Mouse (Mus musculus): ENCODE results near the gene Cd82. TPM values are rescaled to one million over a fixed set of nuclear protein-coding genes. Genes with fewer than 3 reads are reported as not detected.

Gene Cd82
- total RNA-seq, 2 experiments from 2014 or later = 10.6 to 12.1 TPM

DNA sequence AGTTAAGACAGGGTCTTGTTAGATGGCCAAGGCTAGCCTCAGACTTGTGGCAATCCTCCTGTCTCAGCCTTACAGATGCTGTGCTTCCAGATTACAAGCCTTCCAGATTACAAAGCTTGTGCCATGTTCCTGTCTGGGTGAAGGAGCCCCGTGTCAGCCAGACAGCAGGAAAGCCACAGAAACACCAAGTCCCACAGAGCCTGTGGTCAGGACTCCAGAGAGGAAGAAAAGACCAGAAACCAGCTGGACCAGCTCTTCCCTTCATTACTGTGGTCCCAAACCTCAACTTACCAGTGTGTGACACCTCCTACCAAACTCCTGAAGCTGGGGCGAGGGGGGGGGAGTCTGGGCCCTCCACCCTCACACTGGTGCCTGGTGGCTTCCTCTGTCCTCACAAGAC is 13.3 kb downstream of the Cd82 start:
- intact Hi-C loops (cut with DNase I) = no loop called here
- no peak for DNase-seq

GRCm38 (mm10) chr2:93448774-93449173 is 14.2 kb downstream of the Cd82 start:
- intact Hi-C loops (cut with DNase I) = no loop called here
- DNase-seq = no peak

- DNase-seq = no peak
- intact Hi-C loops (cut with DNase I) = no loop called here
Measured at GRCm38 (mm10) chr2:93447500-93448249, 15.3 kb downstream of the Cd82 start.

GRCm38 (mm10) chr2:93446606-93447353 is 16.2 kb downstream of the Cd82 start:
- intact Hi-C loops (cut with DNase I) = no loop called here
- no peak for DNase-seq

DNA sequence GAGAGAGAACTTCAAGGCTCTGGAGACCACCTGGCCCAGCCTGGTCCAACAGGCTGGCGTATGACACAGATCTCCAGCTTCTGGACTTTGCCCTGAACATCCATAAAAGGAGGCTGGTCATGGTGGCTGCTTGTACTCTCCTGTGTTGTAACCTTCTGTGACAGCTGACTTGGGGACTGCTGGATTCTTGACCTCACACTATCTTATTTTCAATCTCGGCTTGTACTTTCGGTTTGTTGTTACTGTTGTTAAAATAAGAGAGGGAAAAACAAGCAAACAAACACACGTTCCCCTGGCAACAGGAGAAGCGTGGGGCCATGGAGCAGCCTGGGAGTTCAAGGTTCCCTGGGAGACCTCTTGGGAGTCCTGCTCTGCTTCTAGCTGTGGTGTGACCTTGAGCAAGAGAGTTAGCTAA is 17.7 kb downstream of the Cd82 start:
- intact Hi-C loops (cut with DNase I) = no loop called here
- DNase-seq = no peak

- intact Hi-C loops (cut with DNase I) = no loop called here
- DNase-seq = no peak
Measured at GRCm38 (mm10) chr2:93444280-93444679, 18.7 kb downstream of the Cd82 start.

GRCm38 (mm10) chr2:93443106-93443505 is 19.8 kb downstream of the Cd82 start:
- no peak for DNase-seq
- intact Hi-C loops (cut with DNase I) = no loop called here

- intact Hi-C loops (cut with DNase I) = no loop called here
- peak; percentile 47 to 56 for DNase-seq
Measured at GRCm38 (mm10) chr2:93439812-93440559, 23.0 kb downstream of the Cd82 start.

GRCm38 (mm10) chr2:93439352-93439771 is 23.6 kb downstream of the Cd82 start:
- no peak for DNase-seq
- intact Hi-C loops (cut with DNase I) = no loop called here

GRCm38 (mm10) chr2:93438335-93438734 is 24.6 kb downstream of the Cd82 start:
- intact Hi-C loops (cut with DNase I) = no loop called here
- DNase-seq = no peak

- intact Hi-C loops (cut with DNase I) = no loop called here
- no peak for DNase-seq
Measured at GRCm38 (mm10) chr2:93435577-93435976, 27.4 kb downstream of the Cd82 start.

GRCm38 (mm10) chr2:93434896-93435295 is 28.0 kb downstream of the Cd82 start:
- DNase-seq = no peak
- intact Hi-C loops (cut with DNase I) = no loop called here

DNA sequence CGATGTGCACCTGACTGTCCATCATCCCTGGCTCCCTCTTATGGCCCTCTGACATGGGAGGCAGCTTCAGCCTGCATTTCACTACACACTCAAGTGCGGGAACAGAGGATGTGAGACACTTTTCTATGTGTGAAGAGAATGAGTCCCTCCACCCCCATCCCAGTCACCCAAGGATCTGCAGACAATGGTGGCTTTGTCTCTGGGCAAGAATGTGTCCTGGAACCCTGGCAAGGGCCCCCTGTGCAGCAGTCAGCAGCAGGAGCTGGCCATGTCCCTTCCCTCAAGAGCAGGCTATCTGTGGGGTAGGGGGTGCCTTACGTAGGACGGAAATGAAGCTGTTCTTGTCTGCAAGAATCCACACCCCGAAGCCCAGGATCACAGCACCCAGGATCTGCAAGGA is 29.4 kb downstream of the Cd82 start:
- intact Hi-C loops (cut with DNase I) = no loop called here
- DNase-seq = no peak

- intact Hi-C loops (cut with DNase I) = no loop called here
- DNase-seq = peak; percentile 31 to 36
Measured at GRCm38 (mm10) chr2:93432600-93433389, 30.1 kb downstream of the Cd82 start.

GRCm38 (mm10) chr2:93431575-93432325 is 31.2 kb downstream of the Cd82 start:
- no peak for DNase-seq
- intact Hi-C loops (cut with DNase I) = no loop called here

DNA sequence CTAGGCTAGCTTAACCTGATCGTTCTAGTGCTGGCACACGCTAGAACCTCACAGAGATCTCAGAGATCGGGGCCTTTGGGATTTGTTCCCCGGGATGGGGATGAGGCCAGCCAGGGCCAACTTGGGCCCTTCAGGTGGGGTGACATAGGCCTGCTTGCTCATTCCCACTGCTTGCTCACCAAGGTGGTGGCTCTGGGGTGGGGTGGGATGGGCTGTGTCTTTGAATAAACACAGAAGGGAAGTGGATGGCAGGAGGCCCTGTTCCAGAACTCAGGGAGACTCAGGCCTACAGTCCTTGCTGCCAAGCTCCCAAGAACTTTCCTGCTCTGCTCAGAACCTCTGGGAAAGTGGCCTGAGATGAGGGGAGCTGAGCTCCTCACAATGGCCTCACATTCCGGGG is 31.9 kb downstream of the Cd82 start:
- DNase-seq = no peak
- intact Hi-C loops (cut with DNase I) = no loop called here

- intact Hi-C loops (cut with DNase I) = no loop called here
- no peak for DNase-seq
Measured at GRCm38 (mm10) chr2:93428004-93428531, 34.9 kb downstream of the Cd82 start.

DNA sequence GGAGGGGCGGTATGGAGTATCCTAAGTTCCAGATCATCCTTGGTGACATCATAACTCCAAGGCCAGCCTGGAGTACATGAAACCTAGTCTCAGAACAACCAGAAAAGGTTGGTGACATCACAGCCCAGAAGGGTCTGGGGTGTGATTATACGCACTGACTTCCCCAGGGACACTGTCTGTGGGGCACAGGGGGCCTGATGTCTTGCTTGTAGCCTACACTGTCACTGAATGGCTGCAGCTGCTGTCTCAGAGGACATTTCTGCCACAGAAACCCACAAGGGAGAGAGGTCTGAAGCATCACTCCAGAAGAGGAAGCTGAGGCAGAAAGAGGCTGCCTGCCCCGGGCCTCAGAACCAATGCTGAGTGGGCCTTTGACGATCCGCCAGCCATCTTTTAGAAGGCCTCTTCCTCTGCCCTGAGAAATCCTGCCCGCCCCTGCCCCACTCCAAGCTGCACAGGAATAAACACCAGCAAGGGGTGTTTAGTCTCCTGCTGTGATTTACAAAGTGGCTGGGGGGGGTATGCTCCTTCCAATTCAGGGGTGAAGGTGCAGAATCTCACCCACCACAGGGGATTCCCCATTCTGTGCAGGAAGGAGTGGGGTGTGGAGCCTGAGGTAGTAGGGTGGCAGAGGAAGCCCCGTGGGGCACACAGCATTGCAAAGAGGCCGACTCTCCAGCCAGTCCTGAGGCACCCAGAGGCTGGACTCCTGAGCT is 35.8 kb downstream of the Cd82 start:
- intact Hi-C loops (cut with DNase I) = no loop called here
- DNase-seq = no peak

DNA sequence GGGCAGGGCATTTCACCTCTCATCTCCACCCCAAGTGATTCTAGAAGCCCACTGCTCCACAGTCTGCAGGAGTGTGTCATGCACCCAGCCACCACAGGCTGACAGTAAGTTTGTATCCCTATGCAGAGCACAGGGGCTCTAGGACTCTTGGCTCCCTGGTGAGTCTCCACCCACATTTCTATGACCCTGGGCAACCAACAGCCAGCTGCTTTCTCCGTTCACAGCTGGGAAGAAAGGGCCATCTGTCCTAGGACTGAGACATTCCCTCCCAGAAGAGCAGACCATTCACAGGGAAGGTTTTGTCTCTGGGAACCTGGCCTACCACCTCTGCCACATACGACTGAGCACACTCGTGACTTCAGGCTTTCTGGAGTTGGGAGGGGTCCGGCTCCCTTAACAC is 37.1 kb downstream of the Cd82 start:
- intact Hi-C loops (cut with DNase I) = no loop called here
- no peak for DNase-seq

Measured in heart, postnatal 14 days (tissue).